Mouse (Mus musculus) T-cell, adult 66 days (primary cell): Measurements from ENCODE around the gene Spesp1. TPM values are rescaled to one million over a fixed set of nuclear protein-coding genes. Genes with fewer than 3 reads are reported as not detected.

Experiments used
- total RNA-seq, 2 experiments: library from RNA; stranded (reverse); gene quantifications; 3 replicates in 1 of 2; 4 replicates in 1 of 2; pipeline ENCODE4 v1.2.4; 2023

Gene Spesp1
- not detected for total RNA-seq

DNA sequence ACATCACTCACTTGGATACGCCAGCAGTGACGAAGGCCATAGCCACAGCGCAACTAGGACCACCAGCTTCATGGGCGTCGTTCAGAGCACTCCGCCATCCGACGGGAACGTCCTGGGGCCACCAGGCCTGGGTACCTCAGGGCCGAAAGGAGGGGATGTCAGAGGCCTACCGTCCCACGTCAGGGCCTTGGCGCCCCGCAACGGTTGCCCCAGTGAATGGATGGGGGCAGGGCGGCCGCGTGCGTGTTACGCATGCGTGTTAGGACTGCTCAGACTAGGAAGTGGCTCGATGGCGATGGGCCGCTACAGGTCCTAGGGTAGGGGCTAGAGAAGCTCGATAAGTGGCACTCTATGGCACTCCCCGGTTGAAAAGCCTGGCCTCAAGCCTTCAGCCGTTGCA lies at the start of gene Spesp1:
Gene Spesp1, minus strand, starts transcription at position 218 of the 400 bp plus-strand sequence.

Other genes with a start within 250 kb of the Spesp1 start
- 10 to 100 TPM in 1 of 2 experiments, 1 to 10 TPM in 1; 9.2 to 12.7 TPM for gene Glce, start 159.6 kb downstream of the Spesp1 start, total RNA-seq
- 100 to 1,000 TPM; 436 to 490 TPM for gene Anp32a, start 59.1 kb upstream of the Spesp1 start, total RNA-seq